Mouse (Mus musculus) heart, postnatal 0 days (tissue): ENCODE data around the gene Arhgap28. TPM values are rescaled to one million over a fixed set of nuclear protein-coding genes. Genes with fewer than 3 reads are reported as not detected.

ENCODE experiments used
- ATAC-seq: fragments of 200-750 bp; cut with Nextera tagmentation; 2 replicates; pipeline ENCODE4 v1.8.0; 2017; ENCODE audit warnings: low read depth, moderate number of reproducible peaks, moderate library complexity; ENCODE audit not compliant: insufficient read depth
- DNase-seq: peaks from one replicate; pipeline ENCODE4 v3.0.0-alpha.2; 2016; ENCODE audit warnings: low spot score
- H3K27ac ChIP-seq: fragments of 300-500 bp; sonication (generic); 2 replicates; pipeline ENCODE4 v1.5.1; 2014; ENCODE audit warnings: low read depth, mild to moderate bottlenecking
- H3K27me3 ChIP-seq: fragments of 300-500 bp; sonication (generic); 2 replicates; pipeline ENCODE4 v1.6.1; 2014; ENCODE audit warnings: low read length, mixed read lengths; ENCODE audit not compliant: control insufficient read depth, insufficient read depth
- H3K36me3 ChIP-seq: fragments of 300-500 bp; sonication (generic); replicated peaks from 2 replicates; pipeline ENCODE4 v1.6.1; 2014; ENCODE audit warnings: low read length, mixed read lengths; ENCODE audit not compliant: control insufficient read depth, insufficient read depth
- H3K4me1 ChIP-seq: fragments of 300-500 bp; sonication (generic); 2 replicates; pipeline ENCODE4 v1.6.1; 2014; ENCODE audit warnings: antibody characterized with exemption; ENCODE audit not compliant: control insufficient read depth, insufficient read depth
- H3K4me2 ChIP-seq: fragments of 300-500 bp; sonication (generic); 2 replicates; pipeline ENCODE4 v1.6.1; 2014; ENCODE audit warnings: low read depth, mild to moderate bottlenecking, low read length, moderate library complexity
- H3K4me3 ChIP-seq: fragments of 300-500 bp; sonication (generic); 2 replicates; pipeline ENCODE4 v1.5.1; 2014; ENCODE audit warnings: low read depth, low read length
- H3K9ac ChIP-seq: fragments of 300-500 bp; sonication (generic); replicated peaks from 2 replicates; pipeline ENCODE4 v1.6.1; 2014; ENCODE audit warnings: low read depth, low read length, mixed read lengths
- H3K9me3 ChIP-seq: fragments of 300-500 bp; sonication (generic); replicated peaks from 2 replicates; pipeline ENCODE4 v1.6.1; 2016; ENCODE audit warnings: low read length; ENCODE audit not compliant: control insufficient read depth
- CTCF ChIP-seq: IDR thresholded peaks from 2 replicates; pipeline ENCODE4 v1.5.1; 2016; ENCODE audit warnings: antibody characterized with exemption, control low read depth, low read depth
- EP300 ChIP-seq: IDR thresholded peaks from 2 replicates; pipeline ENCODE4 v1.6.1; 2016; ENCODE audit warnings: antibody characterized with exemption, low read depth
- WGBS: fragments of 180-500 bp; shearing (Covaris S2); extraction: QIAGEN DNeasy Blood & Tissue Kit; methylation state at CpG from one replicate; pipeline ENCODE4 v1.1.7; 2014; 5-methylcytosine and 5-hydroxymethylcytosine counted together
- polyA plus RNA-seq: library from polyadenylated mRNA; unstranded; fragments of >200 nt; fragmentation: Nextera tagmentation; extraction: Ambion mirVana; gene quantifications from 2 replicates; pipeline ENCODE4 v1.2.1, GENCODE M21; 2015
- total RNA-seq: library from RNA; depleted of rRNA; stranded (reverse); fragments of >200 nt; gene quantifications from 2 replicates; pipeline ENCODE4 v1.2.3, GENCODE M21; 2014; ENCODE audit warnings: low replicate concordance

Gene Arhgap28
- total and polyA plus RNA-seq, 2 experiments from 2014 or later: 4.1 to 7.7 TPM

GRCm38 (mm10) chr17:67976465-67976864 is 27.5 kb downstream of the Arhgap28 start:
- Histone ChIP-seq H3K4me3 (no peak overlapping the region), H3K9ac (no peak overlapping the region), H3K27ac (peak overlapping the region; percentile 10), H3K4me2 (no peak overlapping the region), H3K9me3 (no peaks in the 10 kb centered on the region), H3K36me3 (no peaks in the 10 kb centered on the region), H3K4me1 (no peaks in the 10 kb centered on the region), H3K27me3 (no peaks in the 10 kb centered on the region)
- DNase-seq (no peak), ATAC-seq (no peak)
- WGBS: 31% methylated on average over 2 of the region's 2 CpGs
- TF ChIP-seq CTCF (no peak), EP300 (no peak)

GRCm38 (mm10) chr17:67976027-67976426 is 27.9 kb downstream of the Arhgap28 start:
- no peak for TF ChIP-seq CTCF
- no peak for TF ChIP-seq EP300
- no peaks in the 10 kb centered on the region for H3K9me3 ChIP-seq

GRCm38 (mm10) chr17:67974679-67975078 is 29.2 kb downstream of the Arhgap28 start:
- Histone ChIP-seq H3K36me3 (no peaks in the 10 kb centered on the region), H3K27ac (no peak overlapping the region), H3K9me3 (no peaks in the 10 kb centered on the region), H3K27me3 (no peaks in the 10 kb centered on the region), H3K9ac (no peak overlapping the region), H3K4me3 (no peak overlapping the region), H3K4me2 (no peak overlapping the region), H3K4me1 (no peaks in the 10 kb centered on the region)
- no peak for ATAC-seq
- WGBS: 42% methylated on average over 2 of the region's 2 CpGs
- TF ChIP-seq CTCF (no peak), EP300 (no peak)
- no peak for DNase-seq

More at GRCm38 (mm10) chr17:67976027-67976426, 27.9 kb downstream of the Arhgap28 start:
- H3K4me2 ChIP-seq: no peak overlapping the region
- no peak for DNase-seq
- H3K36me3 ChIP-seq: no peaks in the 10 kb centered on the region
- H3K27me3 ChIP-seq: no peaks in the 10 kb centered on the region
- no peak for ATAC-seq
- H3K4me1 ChIP-seq: no peaks in the 10 kb centered on the region
- no peak overlapping the region for H3K9ac ChIP-seq
- no peak overlapping the region for H3K4me3 ChIP-seq
- H3K27ac ChIP-seq: peak overlapping the region; percentile 10

GRCm38 (mm10) chr17:67966853-67967540 is 36.9 kb downstream of the Arhgap28 start:
- H3K27ac ChIP-seq: no peak overlapping the region
- no peaks in the 10 kb centered on the region for H3K4me1 ChIP-seq
- WGBS: 66% methylated on average over 8 of the region's 8 CpGs
- H3K9me3 ChIP-seq: no peaks in the 10 kb centered on the region
- H3K9ac ChIP-seq: no peak overlapping the region
- H3K4me2 ChIP-seq: no peak overlapping the region
- DNase-seq (no peak), ATAC-seq (no peak)
- TF ChIP-seq CTCF (no peak), EP300 (no peak)
- H3K4me3 ChIP-seq: no peak overlapping the region
- H3K36me3 ChIP-seq: no peaks in the 10 kb centered on the region
- H3K27me3 ChIP-seq: no peaks in the 10 kb centered on the region

DNA sequence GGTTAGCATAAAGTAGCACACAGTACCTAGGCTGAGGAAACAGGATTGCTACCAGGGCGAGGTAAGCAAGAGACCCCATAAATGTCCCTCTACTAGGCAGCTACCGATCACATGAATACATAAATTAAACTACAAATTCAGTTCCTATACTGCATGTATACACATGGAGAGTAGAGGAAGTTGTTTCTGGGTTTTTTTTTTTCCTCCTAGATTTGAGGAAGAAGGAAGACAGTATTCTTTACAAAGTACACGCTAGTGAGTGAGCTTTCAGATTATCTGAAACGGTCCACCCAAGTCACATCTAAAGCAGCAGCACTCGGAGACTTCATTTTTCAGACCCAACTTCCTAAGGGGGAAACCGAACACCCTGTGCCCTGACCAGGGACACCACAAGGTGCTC is 41.1 kb downstream of the Arhgap28 start:
- Histone ChIP-seq H3K4me2 (no peak overlapping the region), H3K27me3 (no peaks in the 10 kb centered on the region), H3K4me3 (no peak overlapping the region), H3K9me3 (no peaks in the 10 kb centered on the region), H3K36me3 (no peaks in the 10 kb centered on the region), H3K27ac (no peak overlapping the region), H3K4me1 (no peaks in the 10 kb centered on the region), H3K9ac (no peak overlapping the region)
- whole genome bisulfite sequencing: 85% methylated on average over 6 of the region's 6 CpGs
- DNase-seq: no peak
- ATAC-seq: no peak
- TF ChIP-seq CTCF (no peak), EP300 (no peak)

DNA sequence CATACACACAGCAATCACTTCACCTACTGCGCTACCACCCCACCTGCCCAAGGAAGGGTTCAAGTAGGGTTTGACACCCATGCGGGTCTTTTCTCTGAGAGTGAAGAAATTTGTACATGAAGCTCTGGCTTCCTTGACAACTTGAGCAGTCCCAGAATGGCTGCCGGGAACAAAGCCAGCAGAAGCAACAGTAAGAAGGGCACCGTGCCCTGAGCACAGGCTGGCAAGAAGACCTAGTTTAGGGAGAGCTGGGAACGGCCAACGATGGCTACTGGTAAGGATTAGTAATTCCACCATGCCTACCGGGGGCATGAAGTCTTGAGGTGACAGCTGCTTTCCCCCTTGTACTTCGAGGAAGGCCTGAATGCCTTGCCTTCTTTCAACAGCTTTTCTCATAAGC is 41.9 kb downstream of the Arhgap28 start:
- Histone ChIP-seq H3K4me3 (no peak overlapping the region), H3K9me3 (no peaks in the 10 kb centered on the region), H3K4me2 (no peak overlapping the region), H3K36me3 (no peaks in the 10 kb centered on the region), H3K27me3 (no peaks in the 10 kb centered on the region), H3K9ac (no peak overlapping the region), H3K27ac (no peak overlapping the region), H3K4me1 (0 out of 2 replicates have a peak, but pooled peaks cover under 1% of the 10 kb centered on the region)
- ATAC-seq (no peak), DNase-seq (no peak)
- 77% methylated on average over 8 of the region's 8 CpGs for WGBS
- TF ChIP-seq EP300 (no peak), CTCF (no peak)
